Mouse (Mus musculus) CH12.LX (cell line): ENCODE results near the gene Defb23. TPM values are rescaled to one million over a fixed set of nuclear protein-coding genes. Genes with fewer than 3 reads are reported as not detected.

ENCODE experiments used
- DNase-seq: peaks from one replicate; pipeline ENCODE4 v3.0.0-alpha.2; 2013; ENCODE audit errors: extremely low read depth
- H3K27ac ChIP-seq: 2 replicates; pipeline ENCODE4 v1.5.1; 2012; ENCODE audit warnings: low read depth, mild to moderate bottlenecking, control low read depth, moderate library complexity; ENCODE audit not compliant: insufficient read depth
- H3K27me3 ChIP-seq: replicated peaks from 2 replicates; pipeline ENCODE3; 2012; ENCODE audit warnings: inconsistent platforms
- H3K36me3 ChIP-seq, 2 experiments: replicated peaks in 1 of 2; 2 replicates each; pipeline versions ENCODE3 to v1.6.1; 2012; ENCODE audit warnings: inconsistent platforms in 1 of 2, low read length in 1 of 2, mild to moderate bottlenecking in 1 of 2, mixed read lengths in 1 of 2, moderate library complexity in 1 of 2; ENCODE audit not compliant: control insufficient read depth in 1 of 2, insufficient read depth in 1 of 2
- H3K4me1 ChIP-seq, 2 experiments: 2 replicates each; pipeline ENCODE4 v1.6.1; 2012; ENCODE audit warnings: inconsistent platforms in 1 of 2, moderate library complexity in 1 of 2; ENCODE audit not compliant: insufficient read depth in 2 of 2, control insufficient read depth in 1 of 2
- H3K4me2 ChIP-seq: 2 replicates; pipeline ENCODE4 v1.6.1; 2012; ENCODE audit warnings: low read depth, mild to moderate bottlenecking, control low read depth; ENCODE audit not compliant: poor library complexity, insufficient read depth, severe bottlenecking
- H3K4me3 ChIP-seq, 3 experiments: fragments of 150-350 bp in 1 of 3; sonication (generic) in 1 of 3; replicated peaks in 1 of 3; 2 replicates each; pipeline versions ENCODE3 to v1.5.1; 2011 to 2012; ENCODE audit warnings: low read depth in 2 of 3, low read length in 2 of 3, mild to moderate bottlenecking in 2 of 3, moderate library complexity in 2 of 3, control low read depth in 1 of 3, improper control_type of control experiment in 1 of 3, inconsistent platforms in 1 of 3, mixed read lengths in 1 of 3; ENCODE audit not compliant: poor library complexity in 1 of 3
- H3K79me2 ChIP-seq: replicated peaks from 2 replicates; pipeline ENCODE4 v1.6.1; 2012; ENCODE audit warnings: mild to moderate bottlenecking, moderate library complexity; ENCODE audit not compliant: control insufficient read depth, poor library complexity, insufficient read depth, severe bottlenecking; ENCODE audit errors: extremely low read depth
- H3K9ac ChIP-seq: 2 replicates; pipeline ENCODE4 v1.6.1; 2012; ENCODE audit warnings: low read depth, mild to moderate bottlenecking, control low read depth, moderate library complexity; ENCODE audit not compliant: insufficient read depth
- H3K9me3 ChIP-seq: replicated peaks from 2 replicates; pipeline ENCODE3; 2012; ENCODE audit warnings: low read length, inconsistent platforms, mixed read lengths
- BHLHE40 ChIP-seq: IDR thresholded peaks from 2 replicates; pipeline ENCODE4 v1.6.1; 2011; ENCODE audit warnings: mild to moderate bottlenecking, low read depth, low read length, improper control_type of control experiment
- CHD2 ChIP-seq: IDR thresholded peaks from 2 replicates; pipeline ENCODE4 v1.6.1; 2011; ENCODE audit warnings: low read length, improper control_type of control experiment
- E2F4 ChIP-seq: IDR thresholded peaks from 2 replicates; pipeline ENCODE4 v1.6.1; 2011; ENCODE audit warnings: low read depth, low read length, improper control_type of control experiment; ENCODE audit not compliant: insufficient replicate concordance
- JUN ChIP-seq: IDR thresholded peaks from 2 replicates; pipeline ENCODE4 v1.6.1; 2011; ENCODE audit warnings: low read depth, mild to moderate bottlenecking, low read length, improper control_type of control experiment, moderate library complexity; ENCODE audit not compliant: insufficient read depth
- KAT2A ChIP-seq: IDR thresholded peaks from 2 replicates; pipeline ENCODE4 v1.6.1; 2012; ENCODE audit warnings: low read length, improper control_type of control experiment, inconsistent platforms; ENCODE audit not compliant: insufficient replicate concordance
- MAX ChIP-seq: IDR thresholded peaks from 2 replicates; pipeline ENCODE4 v1.6.1; 2011; ENCODE audit warnings: low read length, improper control_type of control experiment
- MXI1 ChIP-seq: IDR thresholded peaks from 2 replicates; pipeline ENCODE4 v1.6.1; 2011; ENCODE audit warnings: mild to moderate bottlenecking, low read depth, low read length, improper control_type of control experiment
- NELFE ChIP-seq: IDR thresholded peaks from 2 replicates; pipeline ENCODE4 v1.6.1; 2011; ENCODE audit warnings: low read depth, low read length, improper control_type of control experiment
- NRF1 ChIP-seq: IDR thresholded peaks from 2 replicates; pipeline ENCODE4 v1.6.1; 2014; ENCODE audit warnings: low read depth, mild to moderate bottlenecking, inconsistent platforms, low read length, improper control_type of control experiment, moderate library complexity
- POLR2AphosphoS2 ChIP-seq: IDR thresholded peaks from 2 replicates; pipeline ENCODE4 v1.6.1; 2011; ENCODE audit warnings: low read depth, low read length, improper control_type of control experiment
- RAD21 ChIP-seq: IDR thresholded peaks from 2 replicates; pipeline ENCODE4 v1.6.1; 2011; ENCODE audit warnings: low read depth, mild to moderate bottlenecking, low read length, improper control_type of control experiment, moderate library complexity
- SMC3 ChIP-seq: IDR thresholded peaks from 2 replicates; pipeline ENCODE4 v1.6.1; 2011; ENCODE audit warnings: low read depth, low read length, improper control_type of control experiment
- TCF12 ChIP-seq: IDR thresholded peaks from 2 replicates; pipeline ENCODE4 v1.6.1; 2014; ENCODE audit warnings: low read depth, mild to moderate bottlenecking, inconsistent platforms, low read length, improper control_type of control experiment
- UBTF ChIP-seq: IDR thresholded peaks from 2 replicates; pipeline ENCODE4 v1.6.1; 2012; ENCODE audit warnings: low read depth, mild to moderate bottlenecking, inconsistent platforms, low read length, improper control_type of control experiment, moderate library complexity
- USF2 ChIP-seq: conservative IDR thresholded peaks from 2 replicates; pipeline ENCODE4 v1.6.1; 2011; ENCODE audit warnings: low read depth, low read length, improper control_type of control experiment
- dilution Hi-C: fragments of 300-500 bp; cut with MboI; formaldehyde crosslinking; loops from 2 replicates; pipeline ENCODE4 v1.14.3; 2020; ENCODE audit warnings: low sequenced_read_pairs; ENCODE audit not compliant: extremely low pct_unique_long_range_greater_than_20kb, extremely low pct_ligation_motif_present
- in situ Hi-C: fragments of 300-500 bp; cut with MboI; formaldehyde crosslinking; loops from 3 replicates; pipeline ENCODE4 v1.14.3; 2019; ENCODE audit warnings: low sequenced_read_pairs, low pct_ligation_motif_present, low pct_unique_long_range_greater_than_20kb, mixed read lengths
- polyA plus RNA-seq: library from polyadenylated mRNA; unstranded; fragments of >175 nt; gene quantifications from 2 replicates; pipeline ENCODE4 v1.2.1, GENCODE M21; 2012; ENCODE audit warnings: low read depth; ENCODE audit not compliant: insufficient read length
- total RNA-seq, 2 experiments: library from RNA; depleted of rRNA; stranded (reverse); fragments of 300-350 nt in 1 of 2; fragments of >200 nt in 1 of 2; gene quantifications; 2 replicates each; pipeline ENCODE4 v1.2.3; 2012 to 2014

Gene Defb23
- total and polyA plus RNA-seq, 3 experiments: not detected

GRCm38 (mm10) chr2:152481726-152482125, 17.3 kb upstream of the Defb23 start:
- dilution Hi-C loops (no loop called here), in situ Hi-C loops (no loop called here)
- H3K9me3 ChIP-seq: no peaks in the 10 kb centered on the region
- H3K4me2 ChIP-seq: no peak overlapping the region
- no peak overlapping the region for H3K27ac ChIP-seq
- peaks cover 0 to 4% of the 10 kb centered on the region in 2 experiments; a peak in 1 of 4 replicates for H3K4me1 ChIP-seq
- H3K9ac ChIP-seq: no peak overlapping the region
- H3K27me3 ChIP-seq: peaks cover 4% of the 10 kb centered on the region
- TF ChIP-seq MXI1: no peak
- H3K79me2 ChIP-seq: no peaks in the 10 kb centered on the region
- H3K4me3 ChIP-seq: no peak overlapping the region
- H3K36me3 ChIP-seq: no peaks in the 10 kb centered on the region
- no peak for DNase-seq

GRCm38 (mm10) chr2:152480881-152481280, 16.5 kb upstream of the Defb23 start:
- peaks cover 4% of the 10 kb centered on the region for H3K27me3 ChIP-seq
- H3K79me2 ChIP-seq: no peaks in the 10 kb centered on the region
- no peak overlapping the region for H3K4me3 ChIP-seq
- in situ Hi-C loops (no loop called here), dilution Hi-C loops (no loop called here)
- H3K4me2 ChIP-seq: no peak overlapping the region
- H3K36me3 ChIP-seq: no peaks in the 10 kb centered on the region
- peaks cover 0 to 4% of the 10 kb centered on the region in 2 experiments; a peak in 1 of 4 replicates for H3K4me1 ChIP-seq
- no peaks in the 10 kb centered on the region for H3K9me3 ChIP-seq
- no peak overlapping the region for H3K27ac ChIP-seq
- no peak overlapping the region for H3K9ac ChIP-seq
- peak; percentile 53 for TF ChIP-seq BHLHE40
- TF ChIP-seq NRF1: no peak
- peak; percentile 18; the same call in 1 of the 2 replicates for TF ChIP-seq JUN
- no peak for DNase-seq

- H3K4me1 ChIP-seq: peaks cover 0 to 6% of the 10 kb centered on the region in 2 experiments; a peak in 2 of 4 replicates
- H3K36me3 ChIP-seq: no peaks in the 10 kb centered on the region
- DNase-seq: no peak
- no peaks in the 10 kb centered on the region for H3K9me3 ChIP-seq
- dilution Hi-C loops (no loop called here), in situ Hi-C loops (no loop called here)
- no peak within 1 kb of the TSS for H3K4me3 ChIP-seq
- H3K9ac ChIP-seq: no peak within 1 kb of the TSS
- peaks cover 5% of the 10 kb centered on the region for H3K27me3 ChIP-seq
- H3K4me2 ChIP-seq: no peak within 1 kb of the TSS
- no peaks in the 10 kb centered on the region for H3K79me2 ChIP-seq
- no peak for TF ChIP-seq TCF12
- no peak for TF ChIP-seq USF2
- no peak for TF ChIP-seq E2F4
- no peak for TF ChIP-seq KAT2A
- no peak for TF ChIP-seq UBTF
- TF ChIP-seq RAD21: no peak
- TF ChIP-seq MAX: no peak
- no peak for TF ChIP-seq CHD2
- no peak for TF ChIP-seq SMC3
- no peak for TF ChIP-seq POLR2AphosphoS2
- TF ChIP-seq NELFE: no peak
- H3K27ac ChIP-seq: no peak within 1 kb of the TSS
Observed at GRCm38 (mm10) chr2:152476763-152477162, 12.3 kb upstream of the Defb23 start, which contains the start of gene Defb20. Gene Defb20 (plus strand): TSS chr2:152477063.
